Mouse (Mus musculus) CH12.LX (cell line): ENCODE data around the gene Nos1ap. TPM values are rescaled to one million over a fixed set of nuclear protein-coding genes. Genes with fewer than 3 reads are reported as not detected.

ENCODE experiments used
- DNase-seq: peaks from one replicate; pipeline ENCODE4 v3.0.0-alpha.2; 2013; ENCODE audit errors: extremely low read depth
- H3K27ac ChIP-seq: 2 replicates; pipeline ENCODE4 v1.5.1; 2012; ENCODE audit warnings: low read depth, mild to moderate bottlenecking, control low read depth, moderate library complexity; ENCODE audit not compliant: insufficient read depth
- H3K27me3 ChIP-seq: replicated peaks from 2 replicates; pipeline ENCODE3; 2012; ENCODE audit warnings: inconsistent platforms
- H3K36me3 ChIP-seq, 2 experiments: replicated peaks in 1 of 2; 2 replicates each; pipeline versions ENCODE3 to v1.6.1; 2012; ENCODE audit warnings: inconsistent platforms in 1 of 2, low read length in 1 of 2, mild to moderate bottlenecking in 1 of 2, mixed read lengths in 1 of 2, moderate library complexity in 1 of 2; ENCODE audit not compliant: control insufficient read depth in 1 of 2, insufficient read depth in 1 of 2
- H3K4me1 ChIP-seq, 2 experiments: 2 replicates each; pipeline ENCODE4 v1.6.1; 2012; ENCODE audit warnings: inconsistent platforms in 1 of 2, moderate library complexity in 1 of 2; ENCODE audit not compliant: insufficient read depth in 2 of 2, control insufficient read depth in 1 of 2
- H3K4me2 ChIP-seq: 2 replicates; pipeline ENCODE4 v1.6.1; 2012; ENCODE audit warnings: low read depth, mild to moderate bottlenecking, control low read depth; ENCODE audit not compliant: poor library complexity, insufficient read depth, severe bottlenecking
- H3K4me3 ChIP-seq, 3 experiments: fragments of 150-350 bp in 1 of 3; sonication (generic) in 1 of 3; replicated peaks in 1 of 3; 2 replicates each; pipeline versions ENCODE3 to v1.5.1; 2011 to 2012; ENCODE audit warnings: low read depth in 2 of 3, low read length in 2 of 3, mild to moderate bottlenecking in 2 of 3, moderate library complexity in 2 of 3, control low read depth in 1 of 3, improper control_type of control experiment in 1 of 3, inconsistent platforms in 1 of 3, mixed read lengths in 1 of 3; ENCODE audit not compliant: poor library complexity in 1 of 3
- H3K79me2 ChIP-seq: replicated peaks from 2 replicates; pipeline ENCODE4 v1.6.1; 2012; ENCODE audit warnings: mild to moderate bottlenecking, moderate library complexity; ENCODE audit not compliant: control insufficient read depth, poor library complexity, insufficient read depth, severe bottlenecking; ENCODE audit errors: extremely low read depth
- H3K9ac ChIP-seq: 2 replicates; pipeline ENCODE4 v1.6.1; 2012; ENCODE audit warnings: low read depth, mild to moderate bottlenecking, control low read depth, moderate library complexity; ENCODE audit not compliant: insufficient read depth
- H3K9me3 ChIP-seq: replicated peaks from 2 replicates; pipeline ENCODE3; 2012; ENCODE audit warnings: low read length, inconsistent platforms, mixed read lengths
- CHD1 ChIP-seq: IDR thresholded peaks from 2 replicates; pipeline ENCODE4 v1.6.1; 2012; ENCODE audit warnings: low read depth, low read length, improper control_type of control experiment, inconsistent platforms
- CHD2 ChIP-seq: IDR thresholded peaks from 2 replicates; pipeline ENCODE4 v1.6.1; 2011; ENCODE audit warnings: low read length, improper control_type of control experiment
- E2F4 ChIP-seq: IDR thresholded peaks from 2 replicates; pipeline ENCODE4 v1.6.1; 2011; ENCODE audit warnings: low read depth, low read length, improper control_type of control experiment; ENCODE audit not compliant: insufficient replicate concordance
- IRF4 ChIP-seq: IDR thresholded peaks from 2 replicates; pipeline ENCODE4 v1.6.1; 2014; ENCODE audit warnings: low read depth, mild to moderate bottlenecking, inconsistent platforms, low read length, improper control_type of control experiment
- JUN ChIP-seq: IDR thresholded peaks from 2 replicates; pipeline ENCODE4 v1.6.1; 2011; ENCODE audit warnings: low read depth, mild to moderate bottlenecking, low read length, improper control_type of control experiment, moderate library complexity; ENCODE audit not compliant: insufficient read depth
- MAFK ChIP-seq: IDR thresholded peaks from 2 replicates; pipeline ENCODE4 v1.6.1; 2011; ENCODE audit warnings: low read length, improper control_type of control experiment; ENCODE audit not compliant: insufficient replicate concordance
- MAX ChIP-seq: IDR thresholded peaks from 2 replicates; pipeline ENCODE4 v1.6.1; 2011; ENCODE audit warnings: low read length, improper control_type of control experiment
- MAZ ChIP-seq: IDR thresholded peaks from 2 replicates; pipeline ENCODE4 v1.6.1; 2012; ENCODE audit warnings: low read depth, mild to moderate bottlenecking, inconsistent platforms, low read length, improper control_type of control experiment, moderate library complexity
- NELFE ChIP-seq: IDR thresholded peaks from 2 replicates; pipeline ENCODE4 v1.6.1; 2011; ENCODE audit warnings: low read depth, low read length, improper control_type of control experiment
- POLR2A ChIP-seq: IDR thresholded peaks from 2 replicates; pipeline ENCODE4 v1.6.1; 2011; ENCODE audit warnings: low read depth, mild to moderate bottlenecking, improper control_type of control experiment, low read length
- POLR2AphosphoS2 ChIP-seq: IDR thresholded peaks from 2 replicates; pipeline ENCODE4 v1.6.1; 2011; ENCODE audit warnings: low read depth, low read length, improper control_type of control experiment
- RAD21 ChIP-seq: IDR thresholded peaks from 2 replicates; pipeline ENCODE4 v1.6.1; 2011; ENCODE audit warnings: low read depth, mild to moderate bottlenecking, low read length, improper control_type of control experiment, moderate library complexity
- SMC3 ChIP-seq: IDR thresholded peaks from 2 replicates; pipeline ENCODE4 v1.6.1; 2011; ENCODE audit warnings: low read depth, low read length, improper control_type of control experiment
- TBP ChIP-seq: conservative IDR thresholded peaks from 2 replicates; pipeline ENCODE4 v1.6.1; 2011; ENCODE audit warnings: low read depth, low read length, improper control_type of control experiment
- USF1 ChIP-seq: IDR thresholded peaks from 2 replicates; pipeline ENCODE4 v1.6.1; 2014; ENCODE audit warnings: low read depth, mild to moderate bottlenecking, inconsistent platforms, low read length, improper control_type of control experiment
- ZKSCAN1 ChIP-seq: IDR thresholded peaks from 2 replicates; pipeline ENCODE4 v1.6.1; 2012; ENCODE audit warnings: low read depth, inconsistent platforms, low read length, improper control_type of control experiment, borderline replicate concordance
- ZNF384 ChIP-seq: IDR thresholded peaks from 2 replicates; pipeline ENCODE4 v1.6.1; 2012; ENCODE audit warnings: low read depth, low read length, improper control_type of control experiment, inconsistent platforms
- dilution Hi-C: fragments of 300-500 bp; cut with MboI; formaldehyde crosslinking; loops from 2 replicates; pipeline ENCODE4 v1.14.3; 2020; ENCODE audit warnings: low sequenced_read_pairs; ENCODE audit not compliant: extremely low pct_unique_long_range_greater_than_20kb, extremely low pct_ligation_motif_present
- in situ Hi-C: fragments of 300-500 bp; cut with MboI; formaldehyde crosslinking; loops from 3 replicates; pipeline ENCODE4 v1.14.3; 2019; ENCODE audit warnings: low sequenced_read_pairs, low pct_ligation_motif_present, low pct_unique_long_range_greater_than_20kb, mixed read lengths
- polyA plus RNA-seq: library from polyadenylated mRNA; unstranded; fragments of >175 nt; gene quantifications from 2 replicates; pipeline ENCODE4 v1.2.1, GENCODE M21; 2012; ENCODE audit warnings: low read depth; ENCODE audit not compliant: insufficient read length
- total RNA-seq, 2 experiments: library from RNA; depleted of rRNA; stranded (reverse); fragments of 300-350 nt in 1 of 2; fragments of >200 nt in 1 of 2; gene quantifications; 2 replicates each; pipeline ENCODE4 v1.2.3; 2012 to 2014

Gene Nos1ap
- total and polyA plus RNA-seq, 3 experiments: not detected

DNA sequence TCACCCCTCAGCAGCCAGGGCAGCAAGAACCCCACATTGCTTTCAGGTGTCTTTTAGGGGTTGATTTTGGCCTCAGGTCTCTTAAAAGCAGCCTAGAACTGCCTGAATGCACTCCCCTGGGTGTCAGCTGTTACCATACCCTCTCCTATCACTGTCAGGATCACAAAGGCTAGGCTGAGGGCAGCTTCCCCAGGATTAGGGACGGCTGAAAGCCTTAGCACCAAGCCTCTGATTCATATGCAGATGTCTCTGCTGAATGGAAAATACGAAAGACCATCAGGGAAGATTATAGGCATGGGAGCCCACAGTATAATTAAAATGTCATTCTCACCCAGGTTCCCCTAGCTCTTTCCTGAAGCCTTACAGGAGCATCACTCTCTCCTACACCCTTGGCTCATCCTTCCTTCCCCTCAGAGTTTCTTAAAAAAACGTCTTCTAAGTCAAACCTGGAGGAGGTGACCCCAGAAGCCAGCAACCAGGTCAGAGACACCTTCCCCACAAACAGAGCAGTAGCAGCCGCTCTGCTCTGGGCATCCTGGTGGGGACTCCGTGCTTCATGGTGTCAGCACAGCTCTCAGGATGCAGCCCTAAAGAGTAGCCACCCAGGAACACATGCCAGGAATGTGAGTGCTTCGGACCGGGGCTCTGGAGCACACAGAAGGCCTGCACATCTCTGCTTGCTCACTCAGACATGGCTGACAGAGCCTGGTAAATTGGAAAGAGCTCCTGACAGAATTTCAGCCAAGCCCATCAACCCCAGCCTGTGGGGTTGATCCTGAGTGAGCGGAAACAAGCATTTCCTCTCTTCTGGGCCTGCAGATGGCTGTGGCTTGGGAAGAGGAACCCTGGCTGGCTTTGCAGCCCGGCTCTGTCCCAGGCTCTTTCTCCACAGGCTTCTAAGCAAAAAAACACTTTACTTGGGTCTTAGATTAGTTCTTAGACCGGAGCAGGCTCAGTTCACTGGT lies 111.7 kb downstream of the Nos1ap start:
- no peak overlapping the region for H3K27ac ChIP-seq
- no peaks in the 10 kb centered on the region for H3K9me3 ChIP-seq
- TF ChIP-seq IRF4 (no peak), USF1 (no peak), POLR2AphosphoS2 (no peak), NELFE (no peak), MAFK (no peak), RAD21 (no peak), CHD2 (no peak)
- H3K4me3 ChIP-seq: no peak overlapping the region
- in situ Hi-C loops: no loop called here
- no peak overlapping the region for H3K9ac ChIP-seq
- H3K27me3 ChIP-seq: no peaks in the 10 kb centered on the region
- H3K36me3 ChIP-seq: no peaks in the 10 kb centered on the region
- DNase-seq: no peak
- no peak overlapping the region for H3K4me2 ChIP-seq
- peaks cover 0 to 14% of the 10 kb centered on the region in 2 experiments; a peak in 2 of 4 replicates for H3K4me1 ChIP-seq
- dilution Hi-C loops: no loop called here
- H3K79me2 ChIP-seq: no peaks in the 10 kb centered on the region

DNA sequence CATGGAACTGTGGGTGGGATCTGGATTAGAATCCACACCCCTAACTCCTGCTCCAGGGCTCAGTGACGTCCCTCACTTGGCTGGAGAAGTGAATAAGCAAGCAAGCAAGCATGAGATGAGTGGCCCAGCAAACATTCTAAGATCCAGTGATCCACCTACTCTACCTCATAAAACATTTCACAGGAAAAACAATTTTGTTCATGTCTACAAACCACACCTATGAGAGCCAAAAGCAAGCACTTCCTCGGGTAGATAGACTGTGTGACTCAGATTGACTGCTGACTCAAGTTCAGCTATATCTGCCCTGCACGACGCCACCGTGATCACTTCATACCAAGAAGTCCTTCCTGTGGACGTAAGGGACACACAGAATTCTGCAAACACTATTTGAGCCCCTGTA lies 116.2 kb downstream of the Nos1ap start:
- H3K4me1 ChIP-seq: peaks cover 0 to 12% of the 10 kb centered on the region in 2 experiments; a peak in 2 of 4 replicates
- no peaks in the 10 kb centered on the region for H3K9me3 ChIP-seq
- no peak overlapping the region for H3K9ac ChIP-seq
- no peak for TF ChIP-seq POLR2A
- no peak for TF ChIP-seq CHD1
- TF ChIP-seq SMC3: no peak
- no peak for TF ChIP-seq TBP
- no peak for TF ChIP-seq E2F4
- DNase-seq: no peak
- no peaks in the 10 kb centered on the region for H3K27me3 ChIP-seq
- in situ Hi-C loops (no loop called here), dilution Hi-C loops (no loop called here)
- no peak overlapping the region for H3K4me2 ChIP-seq
- no peaks in the 10 kb centered on the region for H3K36me3 ChIP-seq
- H3K79me2 ChIP-seq: no peaks in the 10 kb centered on the region
- H3K27ac ChIP-seq: no peak overlapping the region; the same call in 1 of the 2 replicates
- H3K4me3 ChIP-seq: no peak overlapping the region

DNA sequence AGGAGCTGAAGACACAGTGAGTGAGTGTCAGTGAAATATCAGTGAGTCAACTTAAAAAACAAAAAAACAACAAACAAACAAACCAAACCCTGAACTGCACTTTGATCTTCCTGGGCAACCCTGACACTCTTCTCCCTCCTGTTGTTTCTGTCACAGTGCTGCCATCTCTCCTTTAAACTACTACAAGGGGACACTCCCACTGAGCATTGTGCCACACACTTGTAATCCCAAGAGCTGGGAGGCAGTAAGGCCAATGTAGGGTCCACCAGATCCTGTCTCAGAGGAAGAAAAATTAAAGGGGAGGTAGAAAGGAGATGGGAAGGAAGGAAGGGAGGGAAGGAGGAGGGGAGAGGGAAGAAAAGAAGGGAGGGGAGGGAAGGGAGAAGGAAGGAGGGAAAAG lies 116.8 kb downstream of the Nos1ap start:
- Histone ChIP-seq H3K27me3 (no peaks in the 10 kb centered on the region), H3K27ac (no peak overlapping the region), H3K4me3 (no peak overlapping the region), H3K9ac (no peak overlapping the region), H3K4me1 (peaks cover 0 to 12% of the 10 kb centered on the region in 2 experiments; a peak in 2 of 4 replicates), H3K9me3 (no peaks in the 10 kb centered on the region), H3K4me2 (no peak overlapping the region), H3K79me2 (no peaks in the 10 kb centered on the region), H3K36me3 (no peaks in the 10 kb centered on the region)
- in situ Hi-C loops: no loop called here
- dilution Hi-C loops: no loop called here
- no peak for DNase-seq
- TF ChIP-seq MAX (no peak), ZNF384 (no peak), CHD1 (no peak), JUN (no peak), IRF4 (no peak), POLR2AphosphoS2 (no peak), MAZ (no peak), ZKSCAN1 (no peak)
